Mouse (Mus musculus): Measurements from ENCODE around the gene Hsp90aa1.

DNA sequence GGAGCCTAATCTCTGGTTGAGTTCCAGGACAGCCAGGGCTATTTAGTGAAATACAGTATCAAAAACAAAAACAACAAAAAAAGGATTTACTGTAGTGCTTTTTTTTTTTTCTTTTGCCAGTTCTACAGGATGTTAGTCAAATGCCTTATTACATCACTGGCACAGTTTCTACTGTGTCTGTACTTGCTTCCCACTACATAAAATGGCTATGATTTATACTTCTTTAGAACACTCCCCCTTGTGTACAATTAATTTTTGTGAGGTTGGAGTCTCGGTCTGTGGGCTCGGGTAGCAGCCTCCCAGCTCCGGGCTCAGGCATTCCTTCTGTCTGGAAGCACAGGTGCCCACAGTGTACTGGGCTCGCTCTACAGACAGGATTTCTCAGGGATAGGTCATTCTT, 34.1 kb upstream of the Hsp90aa1 start:
- TF ChIP-seq POLR2A (IDR thresholded peaks at IDR 0.05; ENCODE audit: low read depth, low read length) (no peak), CTCF (IDR thresholded peaks at IDR 0.05; ENCODE audit: extremely low read depth, insufficient read depth, insufficient read length, insufficient replicate concordance) (no peak)

Measured in spleen, adult 2 months (tissue).